ENCODE assay signal across 12 mouse cellular contexts in the genomic region with DNA sequence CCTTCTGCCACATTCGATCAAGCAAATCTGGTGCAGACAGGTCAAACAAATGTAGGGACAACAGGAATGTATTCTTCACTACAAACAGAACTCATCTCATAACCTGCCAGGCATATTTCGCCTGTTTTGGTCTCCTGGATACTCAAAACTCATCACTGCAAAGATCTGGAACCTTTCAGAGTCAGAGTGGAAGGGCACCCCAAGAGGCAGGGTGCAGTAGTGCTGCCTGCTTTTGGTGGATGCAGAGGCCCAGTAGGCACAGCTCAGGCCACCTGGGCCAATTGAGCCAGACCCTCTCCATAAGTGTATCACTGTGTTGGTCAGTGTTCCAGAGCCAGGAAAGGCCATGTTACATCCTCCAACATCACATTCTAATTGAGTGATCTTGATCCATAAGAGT.
DNase-seq lines count a peak whose midpoint lies in the region; ATAC-seq lines count a peak whose summit lies in the region.
"Had no signal": no experiment of that assay in that cellular context is flagged by ENCODE, and none has a peak within 500 bp of the region (broad histone marks: within the 10 kb centered on the region; RNA-seq: fewer than 3 reads in every experiment).

No protein-coding gene starts in this region.

- 91% methylated on average over 2 of the region's 2 CpGs for WGBS in kidney, embryonic 16.5 days
- WGBS in limb, embryonic 10.5 days = 83% methylated on average over 2 of the region's 2 CpGs
- WGBS in forebrain, embryonic 10.5 days = 81% methylated on average over 2 of the region's 2 CpGs

- H3K9me3 ChIP-seq in kidney, embryonic 16.5 days (ENCODE audit: low read length) = no peaks in the 10 kb centered on the region
- no peaks in the 10 kb centered on the region for H3K9me3 ChIP-seq in limb, embryonic 10.5 days (replicated peaks)
- H3K9me3 ChIP-seq in forebrain, embryonic 10.5 days = no peaks in the 10 kb centered on the region

- H3K4me3 ChIP-seq in kidney, embryonic 16.5 days (ENCODE audit: low read length) = no peak overlapping the region
- no peak overlapping the region for H3K4me3 ChIP-seq in limb, embryonic 10.5 days
- H3K4me3 ChIP-seq in forebrain, embryonic 10.5 days = no peak overlapping the region

- DNase-seq in kidney, postnatal 25 days = peak; percentile 50 to 53
- peak; percentile 64 for DNase-seq in CD4-positive, CD25-positive, alpha-beta regulatory T cell, adult 2 months (ENCODE audit: low read depth, low spot score)
- peak; percentile 22 for DNase-seq in NIH3T3 (ENCODE audit: low read depth)
- DNase-seq in naive thymus-derived CD4-positive, alpha-beta T cell, adult 2 months (ENCODE audit: low read depth) = peak; percentile 58
- no peak for DNase-seq in layer of hippocampus, adult 9-10 months (ENCODE audit: low spot score)
- DNase-seq in limb, embryonic 10.5 days (ENCODE audit: low spot score) = no peak
- DNase-seq in forebrain, embryonic 10.5 days (ENCODE audit: extremely low spot score, low spot score) = no peak
- DNase-seq: cerebellum, adult 2 months; heart, postnatal 14 days; right cerebral cortex, postnatal 14 days had no signal

- no peak for ATAC-seq in kidney, embryonic 16.5 days (ENCODE audit: low FRiP score, low TSS enrichment)
- ATAC-seq: activated CD4-positive, CD25-positive, alpha-beta regulatory T cell, adult 4 months had no signal

- peaks cover 24% of the 10 kb centered on the region for H3K4me1 ChIP-seq in kidney, embryonic 16.5 days (ENCODE audit: insufficient read depth, low read length)
- peaks cover 33% of the 10 kb centered on the region for H3K4me1 ChIP-seq in limb, embryonic 10.5 days
- H3K4me1 ChIP-seq in forebrain, embryonic 10.5 days = peaks cover 22% of the 10 kb centered on the region

- H3K4me2 ChIP-seq in kidney, embryonic 16.5 days (replicated peaks; ENCODE audit: low read depth, low read length) = no peak overlapping the region

- no peak overlapping the region for H3K9ac ChIP-seq in kidney, embryonic 16.5 days (replicated peaks; ENCODE audit: low read length)

- no peak overlapping the region for H3K27ac ChIP-seq in kidney, embryonic 16.5 days (ENCODE audit: low read length)
- no peak overlapping the region for H3K27ac ChIP-seq in limb, embryonic 10.5 days
- no peak overlapping the region for H3K27ac ChIP-seq in forebrain, embryonic 10.5 days

- no peaks in the 10 kb centered on the region for H3K36me3 ChIP-seq in kidney, embryonic 16.5 days (ENCODE audit: insufficient read depth, low read length)
- no peaks in the 10 kb centered on the region for H3K36me3 ChIP-seq in limb, embryonic 10.5 days
- H3K36me3 ChIP-seq in forebrain, embryonic 10.5 days (replicated peaks) = no peaks in the 10 kb centered on the region

- H3K27me3 ChIP-seq in kidney, embryonic 16.5 days (ENCODE audit: insufficient read depth, low read length) = no peaks in the 10 kb centered on the region
- no peaks in the 10 kb centered on the region for H3K27me3 ChIP-seq in limb, embryonic 10.5 days (ENCODE audit: low read depth, poor library complexity, severe bottlenecking)
- peaks cover 18% of the 10 kb centered on the region for H3K27me3 ChIP-seq in forebrain, embryonic 10.5 days (ENCODE audit: poor library complexity, severe bottlenecking)

Comparison
In these comparisons a context has a peak if more than half of its experiments do, and no peak if none do; other contexts are left out.
1. DNase-seq: peak in kidney, postnatal 25 days (2 of 2), CD4-positive, CD25-positive, alpha-beta regulatory T cell, adult 2 months (single experiment), NIH3T3 (single experiment) and naive thymus-derived CD4-positive, alpha-beta T cell, adult 2 months (single experiment); none in layer of hippocampus, adult 9-10 months (single experiment), limb, embryonic 10.5 days (single experiment) and forebrain, embryonic 10.5 days (single experiment).